Mouse (Mus musculus) kidney, postnatal 0 days (tissue): ENCODE measurements at regions not wholly inside any gene's neighbourhood (a gene's known extent, or its start where the extent isn't known, plus 50 kb on each side); places are given as distances from the start of the nearest gene placed in this dataset.

Experiments used
- ATAC-seq: fragments of 200-750 bp; cut with Nextera tagmentation; replicated peaks from 2 replicates; pipeline ENCODE4 v1.8.0; 2017; ENCODE audit warnings: low read depth, moderate number of reproducible peaks, moderate TSS enrichment, moderate library complexity; ENCODE audit not compliant: low FRiP score
- DNase-seq: peaks from one replicate; pipeline ENCODE4 v3.0.0-alpha.2; 2016; ENCODE audit warnings: low spot score
- H3K27ac ChIP-seq: fragments of 300-500 bp; sonication (generic); 2 replicates; pipeline ENCODE4 v1.5.1; 2014; ENCODE audit warnings: mild to moderate bottlenecking
- H3K27me3 ChIP-seq: fragments of 300-500 bp; sonication (generic); 2 replicates; pipeline ENCODE4 v1.6.1; 2014; ENCODE audit warnings: low read length, mixed read lengths; ENCODE audit not compliant: insufficient read depth
- H3K36me3 ChIP-seq: fragments of 300-500 bp; sonication (generic); 2 replicates; pipeline ENCODE4 v1.6.1; 2014; ENCODE audit warnings: low read length, mixed read lengths; ENCODE audit not compliant: insufficient read depth
- H3K4me1 ChIP-seq: fragments of 300-500 bp; sonication (generic); replicated peaks from 2 replicates; pipeline ENCODE4 v1.6.1; 2014; ENCODE audit warnings: antibody characterized with exemption, low read length, mixed read lengths; ENCODE audit not compliant: insufficient read depth
- H3K4me2 ChIP-seq: fragments of 300-500 bp; sonication (generic); 2 replicates; pipeline ENCODE4 v1.6.1; 2014; ENCODE audit warnings: mild to moderate bottlenecking, low read length, moderate library complexity, mixed read lengths
- H3K4me3 ChIP-seq: fragments of 300-500 bp; sonication (generic); replicated peaks from 2 replicates; pipeline ENCODE4 v1.5.1; 2014; ENCODE audit warnings: low read depth, low read length
- H3K9ac ChIP-seq: fragments of 300-500 bp; sonication (generic); 2 replicates; pipeline ENCODE4 v1.6.1; 2014; ENCODE audit warnings: low read depth, low read length
- H3K9me3 ChIP-seq: fragments of 300-500 bp; sonication (generic); replicated peaks from 2 replicates; pipeline ENCODE4 v1.6.1; 2016; ENCODE audit warnings: low read length, inconsistent platforms, mixed read lengths
- CTCF ChIP-seq: IDR thresholded peaks from 2 replicates; pipeline ENCODE4 v1.5.1; 2016; ENCODE audit warnings: antibody characterized with exemption, low read depth, mild to moderate bottlenecking, moderate library complexity
- WGBS: fragments of 180-500 bp; shearing (Covaris S2); extraction: QIAGEN DNeasy Blood & Tissue Kit; methylation state at CpG from one replicate; pipeline ENCODE4 v1.1.7; 2014; 5-methylcytosine and 5-hydroxymethylcytosine counted together

DNA sequence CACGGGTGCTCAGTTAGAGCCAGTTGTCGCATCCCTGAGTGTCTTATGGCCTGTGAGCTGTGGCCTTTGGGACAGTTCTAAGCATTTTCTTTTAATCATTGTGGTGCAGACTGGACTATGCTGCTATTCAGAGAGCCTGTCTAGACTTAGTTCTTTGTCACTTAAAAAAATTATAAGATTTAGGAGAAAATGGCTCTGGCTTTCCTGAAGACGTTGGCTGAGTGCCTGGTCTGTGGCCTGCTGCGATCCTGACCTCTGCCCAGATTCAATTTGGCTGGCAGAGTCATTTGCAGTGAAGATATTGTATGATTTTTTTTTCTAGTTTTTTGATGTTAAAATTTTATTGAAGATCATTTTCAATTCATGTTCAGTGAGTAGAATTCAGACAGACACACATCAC lies 322.0 kb downstream of the 1810013L24Rik start:
- ATAC-seq, result no peak
- no peak for DNase-seq
- Histone ChIP-seq H3K27me3 (no peaks in the 10 kb centered on the region), H3K4me1 (no peaks in the 10 kb centered on the region), H3K9ac (no peak overlapping the region), H3K4me2 (no peak overlapping the region), H3K4me3 (no peak overlapping the region), H3K9me3 (no peaks in the 10 kb centered on the region), H3K27ac (no peak overlapping the region), H3K36me3 (no peaks in the 10 kb centered on the region)
- TF ChIP-seq CTCF, result no peak
- WGBS, result 63% methylated on average over 4 of the region's 4 CpGs

DNA sequence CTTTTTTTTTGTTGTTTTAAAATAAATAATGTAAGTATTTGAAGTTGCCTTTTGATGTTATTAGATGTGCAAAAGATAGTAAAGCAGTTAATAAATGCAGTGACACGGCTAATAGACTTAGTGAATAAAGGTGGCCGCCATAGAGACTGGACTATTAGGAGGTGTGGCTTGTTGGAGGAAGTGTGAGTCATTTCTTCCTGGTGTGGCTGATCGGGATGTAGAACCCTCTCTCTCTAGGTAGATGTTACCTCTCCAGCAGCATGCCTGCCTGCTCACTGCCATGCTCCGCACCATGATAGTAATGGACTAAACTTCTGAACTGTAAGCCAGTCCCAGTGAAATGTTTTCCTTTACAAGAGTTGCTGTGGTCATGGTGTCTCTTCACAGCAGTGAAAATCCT lies 323.6 kb downstream of the 1810013L24Rik start:
- WGBS, result 90% methylated on average over 4 of the region's 4 CpGs
- no peaks in the 10 kb centered on the region for H3K36me3 ChIP-seq

DNA sequence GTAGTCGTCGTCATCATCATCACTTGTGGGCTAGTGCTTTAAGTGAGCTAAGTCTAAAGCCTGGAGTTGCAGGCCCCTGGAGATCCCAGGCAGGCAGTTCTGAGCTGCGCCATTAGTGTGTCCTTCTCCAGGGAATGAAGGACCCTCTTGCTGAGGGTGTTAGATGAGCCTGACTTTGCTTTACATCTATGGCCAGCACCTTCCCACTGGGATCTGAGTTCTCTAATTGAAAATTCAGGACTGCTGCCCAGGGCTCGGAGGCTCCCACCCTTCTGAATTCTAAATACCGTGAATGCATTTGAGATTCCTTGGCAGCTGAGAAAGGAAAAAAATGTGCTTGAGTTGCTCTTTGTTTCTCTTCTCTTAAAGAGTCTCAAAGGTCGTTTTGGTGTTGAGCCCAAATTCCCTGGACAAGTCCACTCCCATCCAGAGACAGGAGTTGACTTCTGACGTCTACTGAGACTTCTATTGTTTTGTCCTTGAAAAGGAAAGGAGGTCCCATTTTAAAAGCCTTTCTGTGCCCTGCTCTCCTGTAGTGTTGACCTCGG lies 335.9 kb downstream of the 1810013L24Rik start:
- H3K9me3 ChIP-seq, result no peaks in the 10 kb centered on the region
- DNase-seq, result no peak
- WGBS, result 59% methylated on average over 8 of the region's 8 CpGs
- no peak for TF ChIP-seq CTCF
- H3K36me3 ChIP-seq, result no peaks in the 10 kb centered on the region
- no peaks in the 10 kb centered on the region for H3K4me1 ChIP-seq
- H3K4me3 ChIP-seq, result no peak overlapping the region
- no peak overlapping the region for H3K27ac ChIP-seq
- no peak for ATAC-seq
- H3K4me2 ChIP-seq, result no peak overlapping the region
- no peaks in the 10 kb centered on the region for H3K27me3 ChIP-seq
- no peak overlapping the region for H3K9ac ChIP-seq

More for the DNA sequence above, 323.6 kb downstream of the 1810013L24Rik start:
- ATAC-seq (no peak), DNase-seq (no peak)
- Histone ChIP-seq H3K9me3 (no peaks in the 10 kb centered on the region), H3K4me2 (no peak overlapping the region), H3K4me3 (no peak overlapping the region), H3K4me1 (no peaks in the 10 kb centered on the region), H3K27me3 (no peaks in the 10 kb centered on the region), H3K9ac (no peak overlapping the region), H3K27ac (no peak overlapping the region)
- no peak for TF ChIP-seq CTCF

DNA sequence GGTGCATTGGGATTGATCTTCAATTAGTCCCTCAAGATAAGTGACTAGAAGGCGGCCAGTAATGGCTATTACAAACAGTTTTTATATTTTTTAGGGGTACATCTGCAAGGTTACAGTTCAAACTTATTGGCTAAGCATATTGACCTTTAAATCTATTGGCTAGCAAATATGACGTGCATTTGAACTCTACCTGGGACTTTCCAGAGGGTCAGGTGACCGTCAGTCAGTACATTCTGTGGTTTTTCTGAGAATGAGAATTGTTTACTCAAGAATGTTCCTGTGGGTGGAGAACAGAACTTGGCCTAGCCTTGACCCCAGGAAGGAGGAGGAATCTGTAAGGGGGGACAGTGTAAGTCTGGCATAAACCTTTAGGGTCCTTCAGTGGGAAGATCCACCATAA lies 346.5 kb downstream of the 1810013L24Rik start:
- H3K27me3 ChIP-seq, result no peaks in the 10 kb centered on the region
- no peak overlapping the region for H3K4me2 ChIP-seq
- ATAC-seq, result no peak
- WGBS, result 78% methylated on average over 3 of the region's 3 CpGs
- no peak overlapping the region for H3K4me3 ChIP-seq
- no peak overlapping the region for H3K9ac ChIP-seq
- no peaks in the 10 kb centered on the region for H3K9me3 ChIP-seq
- no peak overlapping the region for H3K27ac ChIP-seq
- H3K4me1 ChIP-seq, result no peaks in the 10 kb centered on the region
- DNase-seq, result no peak
- TF ChIP-seq CTCF, result no peak
- no peaks in the 10 kb centered on the region for H3K36me3 ChIP-seq

DNA sequence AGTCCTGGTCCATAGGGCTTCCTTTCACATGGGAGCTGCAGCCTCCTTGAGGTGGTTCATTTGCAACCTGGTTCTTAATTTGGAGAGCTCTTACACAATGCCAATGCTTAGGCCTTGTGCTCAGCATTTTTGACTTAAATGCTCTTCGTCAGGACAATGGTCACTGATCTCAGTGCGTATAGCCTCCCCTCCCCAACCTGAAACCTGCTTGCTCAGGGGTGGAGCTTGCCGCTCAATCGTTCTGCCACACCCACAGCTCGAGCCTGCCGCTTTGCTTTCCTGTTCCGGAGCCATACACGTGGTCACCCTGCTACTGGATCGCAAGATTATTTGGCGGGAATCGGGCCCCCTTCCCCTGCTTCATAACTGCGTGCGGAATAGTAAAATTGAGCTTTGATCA lies 365.9 kb downstream of the 1810013L24Rik start:
- DNase-seq (no peak), ATAC-seq (no peak)
- no peaks in the 10 kb centered on the region for H3K4me1 ChIP-seq
- H3K4me3 ChIP-seq, result no peak overlapping the region
- H3K4me2 ChIP-seq, result no peak overlapping the region
- WGBS, result 43% methylated on average over 13 of the region's 13 CpGs
- H3K9me3 ChIP-seq, result no peaks in the 10 kb centered on the region
- no peaks in the 10 kb centered on the region for H3K27me3 ChIP-seq
- H3K36me3 ChIP-seq, result no peaks in the 10 kb centered on the region
- no peak for TF ChIP-seq CTCF
- no peak overlapping the region for H3K9ac ChIP-seq
- H3K27ac ChIP-seq, result no peak overlapping the region

DNA sequence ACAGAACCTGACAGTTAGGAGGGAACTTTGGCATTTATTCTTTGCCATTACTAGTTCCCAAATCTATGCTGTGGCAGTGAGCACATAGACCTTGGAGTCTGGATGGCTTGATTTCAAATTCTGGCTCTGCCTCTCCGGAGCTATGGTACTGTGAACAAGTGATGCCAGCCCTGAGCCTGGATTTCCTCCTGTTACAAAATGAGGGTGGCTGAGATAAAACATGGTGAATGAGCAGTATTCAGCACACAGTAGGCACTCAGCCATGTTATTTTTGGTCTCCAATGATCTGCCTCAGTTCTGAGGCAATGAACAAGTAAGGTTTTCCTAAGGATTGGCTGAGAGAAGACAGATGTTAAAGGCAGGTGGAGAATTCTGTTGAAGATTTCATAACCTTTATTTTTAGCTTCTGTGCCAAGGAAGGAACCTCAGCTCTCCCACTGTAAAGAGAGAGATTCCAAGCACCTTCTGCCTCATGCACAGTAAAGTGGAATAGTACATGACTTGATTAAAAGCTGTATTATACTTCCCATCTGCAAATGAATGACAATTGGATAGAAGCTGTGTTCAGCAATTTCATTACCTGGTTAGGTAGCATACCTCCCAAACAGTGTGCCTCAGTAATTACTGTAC lies 369.1 kb downstream of the 1810013L24Rik start:
- ATAC-seq, result no peak

DNA sequence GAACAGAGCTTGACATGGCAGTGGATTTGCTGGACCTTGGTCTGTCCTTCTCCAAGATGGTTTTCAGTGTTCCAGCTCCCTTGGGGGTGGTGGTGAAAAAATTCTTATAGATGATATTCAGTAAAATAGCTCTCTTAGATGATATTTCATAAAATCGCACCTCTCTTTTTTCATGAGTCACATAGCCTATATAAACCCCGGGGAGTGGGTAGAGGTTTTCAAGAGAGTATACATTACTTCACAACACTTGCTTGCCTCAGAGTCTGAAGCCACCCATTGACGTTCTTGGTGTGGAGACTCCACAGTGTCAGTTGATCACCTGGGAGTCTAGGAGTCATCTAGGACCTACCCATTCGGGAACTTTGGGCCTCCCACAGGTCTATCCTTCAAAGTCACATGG lies 378.7 kb downstream of the 1810013L24Rik start:
- Histone ChIP-seq H3K27ac (no peak overlapping the region), H3K9me3 (no peaks in the 10 kb centered on the region), H3K36me3 (no peaks in the 10 kb centered on the region), H3K9ac (no peak overlapping the region), H3K4me1 (no peaks in the 10 kb centered on the region), H3K4me3 (no peak overlapping the region), H3K27me3 (no peaks in the 10 kb centered on the region), H3K4me2 (no peak overlapping the region)
- TF ChIP-seq CTCF, result no peak
- DNase-seq (no peak), ATAC-seq (no peak)
- 90% methylated on average over 4 of the region's 4 CpGs for WGBS

More for the DNA sequence above, 369.1 kb downstream of the 1810013L24Rik start:
- Histone ChIP-seq H3K27me3 (no peaks in the 10 kb centered on the region), H3K27ac (no peak overlapping the region), H3K9me3 (no peaks in the 10 kb centered on the region), H3K36me3 (no peaks in the 10 kb centered on the region), H3K4me2 (no peak overlapping the region), H3K9ac (no peak overlapping the region), H3K4me3 (no peak overlapping the region), H3K4me1 (no peaks in the 10 kb centered on the region)
- DNase-seq, result no peak
- WGBS, result 78% methylated on average over 1 of the region's 1 CpGs
- TF ChIP-seq CTCF, result no peak
